8 mouse cellular contexts compared by ENCODE assay signal in genomic region chr2:173046582-173047297, GRCm38 (mm10). TPM values are rescaled to one million over a fixed set of nuclear protein-coding genes. Genes with fewer than 3 reads are reported as not detected.
DNase-seq lines count a peak whose midpoint lies in the region; ATAC-seq lines count a peak whose summit lies in the region.

No protein-coding gene starts in this region.

- H3K4me3 ChIP-seq in heart, embryonic 13.5 days: peak overlapping the region; percentile 4; the same call in 1 of the 2 replicates
- H3K4me3 ChIP-seq in neural tube, embryonic 15.5 days (replicated peaks): no peak overlapping the region

- WGBS in heart, embryonic 13.5 days: 35% methylated on average over 15 of the region's 15 CpGs
- 72% methylated on average over 15 of the region's 15 CpGs for WGBS in neural tube, embryonic 15.5 days

- H3K4me1 ChIP-seq in heart, embryonic 13.5 days: peaks cover 89% of the 10 kb centered on the region
- no peaks in the 10 kb centered on the region for H3K4me1 ChIP-seq in neural tube, embryonic 15.5 days

- peak; percentile 30 to 42 for DNase-seq in lung, adult 18-20 months
- no peak for DNase-seq in lung, postnatal 10 days
- DNase-seq in lung, postnatal 14 days: peak; percentile 34
- DNase-seq in thymus, postnatal 25 days: peak; percentile 86
- DNase-seq in yolk sac, embryonic 10.5 days (ENCODE audit: low spot score): no peak
- no peak for DNase-seq in kidney, postnatal 14 days

- H3K36me3 ChIP-seq in heart, embryonic 13.5 days: no peaks in the 10 kb centered on the region
- H3K36me3 ChIP-seq in neural tube, embryonic 15.5 days: no peaks in the 10 kb centered on the region

- H3K27me3 ChIP-seq in heart, embryonic 13.5 days (replicated peaks): no peaks in the 10 kb centered on the region
- no peaks in the 10 kb centered on the region for H3K27me3 ChIP-seq in neural tube, embryonic 15.5 days (replicated peaks)

- no peaks in the 10 kb centered on the region for H3K9me3 ChIP-seq in heart, embryonic 13.5 days
- no peaks in the 10 kb centered on the region for H3K9me3 ChIP-seq in neural tube, embryonic 15.5 days (replicated peaks)

- peak overlapping the region; percentile 93 for H3K27ac ChIP-seq in heart, embryonic 13.5 days (replicated peaks)
- H3K27ac ChIP-seq in neural tube, embryonic 15.5 days (replicated peaks): no peak overlapping the region

- ATAC-seq in heart, embryonic 13.5 days (ENCODE audit: extremely low read depth, insufficient number of reproducible peaks, low FRiP score, low TSS enrichment): no peak
- ATAC-seq in neural tube, embryonic 15.5 days (ENCODE audit: low FRiP score): no peak

- peak overlapping the region; percentile 44 for H3K4me2 ChIP-seq in heart, embryonic 13.5 days
- H3K4me2 ChIP-seq in neural tube, embryonic 15.5 days: no peak overlapping the region

- peak overlapping the region; percentile 74 for H3K9ac ChIP-seq in heart, embryonic 13.5 days
- no peak overlapping the region for H3K9ac ChIP-seq in neural tube, embryonic 15.5 days (replicated peaks)

RNA-seq across cellular contexts. Expression of gene Rbm38, which starts 26.4 kb away (rescaled TPM):
- polyA plus RNA-seq in heart, embryonic 13.5 days (2015; fragmentation: Nextera tagmentation; extraction: Ambion mirVana): 116 and 121 TPM in 2 replicates
- polyA plus RNA-seq in neural tube, embryonic 15.5 days (2015; fragmentation: Nextera tagmentation; extraction: Ambion mirVana): 11.5 and 22.7 TPM in 2 replicates

RNA-seq across cellular contexts. Expression of gene Rae1, which starts 46.8 kb away (rescaled TPM):
- 94.7 and 106 TPM in 2 replicates for polyA plus RNA-seq in heart, embryonic 13.5 days (2015; fragmentation: Nextera tagmentation; extraction: Ambion mirVana)
- polyA plus RNA-seq in neural tube, embryonic 15.5 days (2015; fragmentation: Nextera tagmentation; extraction: Ambion mirVana): 109 and 117 TPM in 2 replicates

Comparison
In these comparisons a context has a peak if more than half of its experiments do, and no peak if none do; other contexts are left out.
1. DNase-seq: peak in lung, adult 18-20 months (2 of 2), lung, postnatal 14 days (single experiment) and thymus, postnatal 25 days (single experiment); none in lung, postnatal 10 days (single experiment), yolk sac, embryonic 10.5 days (single experiment) and kidney, postnatal 14 days (single experiment).